Mouse (Mus musculus) MEL (cell line): ENCODE results near the gene Gm20388. TPM values are rescaled to one million over a fixed set of nuclear protein-coding genes. Genes with fewer than 3 reads are reported as not detected.

Source experiments
- DNase-seq: peaks from one replicate; pipeline ENCODE4 v3.0.0; 2011; ENCODE audit warnings: low read depth, low spot score
- H3K27ac ChIP-seq: 2 replicates; pipeline ENCODE4 v1.5.1; 2012; ENCODE audit warnings: low read depth, mild to moderate bottlenecking, control low read depth, low read length, moderate library complexity; ENCODE audit not compliant: control insufficient read depth
- H3K27me3 ChIP-seq, 2 experiments: fragments of 150-350 bp in 1 of 2; sonication (generic) in 1 of 2; 2 replicates each; pipeline ENCODE4 v1.6.1; 2012; ENCODE audit warnings: low read length in 2 of 2, mild to moderate bottlenecking in 2 of 2, improper control_type of control experiment in 1 of 2, moderate library complexity in 1 of 2; ENCODE audit not compliant: insufficient read depth in 2 of 2, control insufficient read depth in 1 of 2
- H3K36me3 ChIP-seq, 2 experiments: 2 replicates each; pipeline ENCODE4 v1.6.1; 2012 to 2014; ENCODE audit warnings: low read length in 2 of 2, improper control_type of control experiment in 1 of 2, inconsistent platforms in 1 of 2, mild to moderate bottlenecking in 1 of 2; ENCODE audit not compliant: insufficient read depth in 2 of 2, control insufficient read depth in 1 of 2
- H3K4me1 ChIP-seq, 2 experiments: fragments of 150-350 bp in 1 of 2; sonication (generic) in 1 of 2; 2 replicates each; pipeline ENCODE4 v1.6.1; 2012; ENCODE audit warnings: low read length in 2 of 2, improper control_type of control experiment in 1 of 2, mild to moderate bottlenecking in 1 of 2; ENCODE audit not compliant: insufficient read depth in 2 of 2, control insufficient read depth in 1 of 2
- H3K4me3 ChIP-seq, 2 experiments: fragments of 150-350 bp in 1 of 2; sonication (generic) in 1 of 2; 2 replicates each; pipeline ENCODE4 v1.5.1; 2012; ENCODE audit warnings: low read depth in 2 of 2, low read length in 2 of 2, mild to moderate bottlenecking in 2 of 2, moderate library complexity in 2 of 2, control low read depth in 1 of 2, improper control_type of control experiment in 1 of 2; ENCODE audit not compliant: control insufficient read depth in 1 of 2, insufficient read depth in 1 of 2
- H3K79me2 ChIP-seq: 2 replicates; pipeline ENCODE4 v1.6.1; 2012; ENCODE audit warnings: mild to moderate bottlenecking, low read length, moderate library complexity; ENCODE audit not compliant: control insufficient read depth, poor library complexity, insufficient read depth
- H3K9ac ChIP-seq: 2 replicates; pipeline ENCODE4 v1.6.1; 2012; ENCODE audit warnings: low read depth, mild to moderate bottlenecking, control low read depth, low read length, moderate library complexity; ENCODE audit not compliant: control insufficient read depth, poor library complexity, severe bottlenecking
- H3K9me3 ChIP-seq: fragments of 150-350 bp; sonication (generic); replicated peaks from 2 replicates; pipeline ENCODE4 v1.6.1; 2012; ENCODE audit warnings: mild to moderate bottlenecking, low read length, improper control_type of control experiment, moderate library complexity; ENCODE audit not compliant: insufficient read depth
- BHLHE40 ChIP-seq: IDR thresholded peaks from 2 replicates; pipeline ENCODE4 v1.6.1; 2012; ENCODE audit warnings: low read depth, mild to moderate bottlenecking, inconsistent platforms, low read length, improper control_type of control experiment, borderline replicate concordance
- CHD1 ChIP-seq: IDR thresholded peaks from 2 replicates; pipeline ENCODE4 v1.6.1; 2012; ENCODE audit warnings: low read depth, mild to moderate bottlenecking, inconsistent platforms, low read length, improper control_type of control experiment
- E2F4 ChIP-seq: IDR thresholded peaks from 2 replicates; pipeline ENCODE4 v1.6.1; 2011; ENCODE audit warnings: low read depth, low read length, improper control_type of control experiment, borderline replicate concordance
- ELF1 ChIP-seq: IDR thresholded peaks from 2 replicates; pipeline ENCODE4 v1.6.1; 2014; ENCODE audit warnings: low read depth, mild to moderate bottlenecking, inconsistent platforms, low read length, improper control_type of control experiment, moderate library complexity
- EP300 ChIP-seq, 2 experiments: IDR thresholded peaks; 2 replicates each; pipeline ENCODE4 v1.6.1; 2011; ENCODE audit warnings: improper control_type of control experiment in 2 of 2, low read length in 2 of 2, low read depth in 1 of 2, mild to moderate bottlenecking in 1 of 2
- GABPA ChIP-seq: IDR thresholded peaks from 2 replicates; pipeline ENCODE4 v1.6.1; 2012; ENCODE audit warnings: low read depth, mild to moderate bottlenecking, inconsistent platforms, low read length, improper control_type of control experiment, moderate library complexity
- GATA1 ChIP-seq: IDR thresholded peaks from 2 replicates; pipeline ENCODE4 v1.6.1; 2011; ENCODE audit warnings: low read depth, low read length, improper control_type of control experiment
- HCFC1 ChIP-seq: IDR thresholded peaks from 2 replicates; pipeline ENCODE4 v1.6.1; 2012; ENCODE audit warnings: low read depth, mild to moderate bottlenecking, inconsistent platforms, low read length, improper control_type of control experiment, moderate library complexity
- MAX ChIP-seq: IDR thresholded peaks from 2 replicates; pipeline ENCODE4 v1.6.1; 2011; ENCODE audit warnings: low read length, improper control_type of control experiment
- MXI1 ChIP-seq: IDR thresholded peaks from 2 replicates; pipeline ENCODE4 v1.6.1; 2011; ENCODE audit warnings: mild to moderate bottlenecking, low read depth, low read length, improper control_type of control experiment
- MYB ChIP-seq: IDR thresholded peaks from 2 replicates; pipeline ENCODE4 v1.6.1; 2011; ENCODE audit warnings: mild to moderate bottlenecking, low read depth, low read length, improper control_type of control experiment
- MYC ChIP-seq: IDR thresholded peaks from 2 replicates; pipeline ENCODE4 v1.6.1; 2011; ENCODE audit warnings: low read depth, mild to moderate bottlenecking, low read length, improper control_type of control experiment, moderate library complexity
- NELFE ChIP-seq: IDR thresholded peaks from 2 replicates; pipeline ENCODE4 v1.6.1; 2011; ENCODE audit warnings: low read depth, low read length, improper control_type of control experiment
- POLR2AphosphoS2 ChIP-seq: IDR thresholded peaks from 2 replicates; pipeline ENCODE4 v1.6.1; 2011; ENCODE audit warnings: low read length, improper control_type of control experiment
- POLR2AphosphoS5 ChIP-seq: IDR thresholded peaks from 2 replicates; pipeline ENCODE4 v1.6.1; 2012; ENCODE audit warnings: low read depth, borderline replicate concordance, mild to moderate bottlenecking, inconsistent platforms, low read length, moderate library complexity, mixed read lengths
- RAD21 ChIP-seq: IDR thresholded peaks from 2 replicates; pipeline ENCODE4 v1.6.1; 2011; ENCODE audit warnings: mild to moderate bottlenecking, low read depth, low read length, improper control_type of control experiment
- SMC3 ChIP-seq: IDR thresholded peaks from 2 replicates; pipeline ENCODE4 v1.6.1; 2011; ENCODE audit warnings: low read depth, low read length, improper control_type of control experiment
- TAL1 ChIP-seq: IDR thresholded peaks from 2 replicates; pipeline ENCODE4 v1.6.1; 2012; ENCODE audit warnings: mild to moderate bottlenecking, inconsistent platforms, low read length, moderate library complexity, mixed read lengths
- TBP ChIP-seq: IDR thresholded peaks from 2 replicates; pipeline ENCODE4 v1.8.0; 2011; ENCODE audit warnings: low read depth, low read length, improper control_type of control experiment
- TCF12 ChIP-seq: IDR thresholded peaks from 2 replicates; pipeline ENCODE4 v1.6.1; 2014; ENCODE audit warnings: low read depth, mild to moderate bottlenecking, inconsistent platforms, low read length, improper control_type of control experiment, moderate library complexity
- UBTF ChIP-seq: IDR thresholded peaks from 2 replicates; pipeline ENCODE4 v1.6.1; 2012; ENCODE audit warnings: low read depth, mild to moderate bottlenecking, inconsistent platforms, low read length, improper control_type of control experiment, moderate library complexity, borderline replicate concordance; ENCODE audit not compliant: insufficient read depth
- ZC3H11A ChIP-seq: IDR thresholded peaks from 2 replicates; pipeline ENCODE4 v1.6.1; 2012; ENCODE audit warnings: low read depth, mild to moderate bottlenecking, inconsistent platforms, low read length, improper control_type of control experiment
- ZKSCAN1 ChIP-seq: IDR thresholded peaks from 2 replicates; pipeline ENCODE4 v1.6.1; 2012; ENCODE audit warnings: low read depth, mild to moderate bottlenecking, inconsistent platforms, low read length, improper control_type of control experiment, moderate library complexity
- ZNF384 ChIP-seq: IDR thresholded peaks from 2 replicates; pipeline ENCODE4 v1.6.1; 2012; ENCODE audit warnings: low read depth, mild to moderate bottlenecking, inconsistent platforms, low read length, improper control_type of control experiment
- polyA plus RNA-seq, 2 experiments: library from polyadenylated mRNA; stranded (reverse) in 1 of 2; unstranded in 1 of 2; fragments of >175 nt in 1 of 2; fragments of >200 nt in 1 of 2; gene quantifications; 2 replicates each; pipeline versions ENCODE4 v1.2.1 to v1.2.4; 2012; ENCODE audit warnings: low replicate concordance in 2 of 2, low read depth in 1 of 2; ENCODE audit not compliant: insufficient read length in 2 of 2, insufficient read depth in 1 of 2, missing spikeins in 1 of 2
- total RNA-seq: library from RNA; depleted of rRNA; stranded (reverse); fragments of 300-350 nt; gene quantifications from 2 replicates; pipeline ENCODE4 v1.2.3, GENCODE M21; 2012

Gene Gm20388
- total and polyA plus RNA-seq, 3 experiments: 11.1 to 17.8 TPM; not detected in 1

DNA sequence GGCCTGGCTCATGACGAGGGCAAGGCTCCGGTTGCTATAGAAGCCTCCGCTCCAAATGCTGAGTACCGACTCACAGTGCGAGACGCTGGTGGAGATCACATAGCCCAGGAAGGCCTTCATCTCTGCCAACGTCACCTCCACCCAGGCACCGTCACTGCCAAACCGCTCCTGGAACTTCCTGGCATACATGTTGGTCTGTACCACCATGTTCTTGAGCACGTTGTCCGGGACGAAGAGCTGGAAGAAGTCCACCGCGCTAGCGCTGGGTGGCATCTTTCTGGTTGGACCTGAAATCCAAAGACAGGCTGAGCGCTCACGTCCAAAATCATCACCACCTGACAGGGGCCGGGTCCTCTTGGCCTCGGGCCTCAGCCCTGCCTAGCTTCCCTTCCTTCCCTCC is 4473.7 kb downstream of the Gm20388 start:
- H3K9ac ChIP-seq: no peak overlapping the region
- no peak for DNase-seq
- H3K27me3 ChIP-seq: no peaks in the 10 kb centered on the region
- no peaks in the 10 kb centered on the region for H3K9me3 ChIP-seq
- H3K27ac ChIP-seq: no peak overlapping the region
- TF ChIP-seq GATA1 (no peak), E2F4 (no peak), TBP (no peak), ZKSCAN1 (no peak), UBTF (no peak), RAD21 (no peak), POLR2AphosphoS2 (no peak), NELFE (no peak)
- H3K4me1 ChIP-seq: no peaks in the 10 kb centered on the region
- H3K4me3 ChIP-seq: no peak overlapping the region
- no peaks in the 10 kb centered on the region for H3K36me3 ChIP-seq
- no peaks in the 10 kb centered on the region for H3K79me2 ChIP-seq

DNA sequence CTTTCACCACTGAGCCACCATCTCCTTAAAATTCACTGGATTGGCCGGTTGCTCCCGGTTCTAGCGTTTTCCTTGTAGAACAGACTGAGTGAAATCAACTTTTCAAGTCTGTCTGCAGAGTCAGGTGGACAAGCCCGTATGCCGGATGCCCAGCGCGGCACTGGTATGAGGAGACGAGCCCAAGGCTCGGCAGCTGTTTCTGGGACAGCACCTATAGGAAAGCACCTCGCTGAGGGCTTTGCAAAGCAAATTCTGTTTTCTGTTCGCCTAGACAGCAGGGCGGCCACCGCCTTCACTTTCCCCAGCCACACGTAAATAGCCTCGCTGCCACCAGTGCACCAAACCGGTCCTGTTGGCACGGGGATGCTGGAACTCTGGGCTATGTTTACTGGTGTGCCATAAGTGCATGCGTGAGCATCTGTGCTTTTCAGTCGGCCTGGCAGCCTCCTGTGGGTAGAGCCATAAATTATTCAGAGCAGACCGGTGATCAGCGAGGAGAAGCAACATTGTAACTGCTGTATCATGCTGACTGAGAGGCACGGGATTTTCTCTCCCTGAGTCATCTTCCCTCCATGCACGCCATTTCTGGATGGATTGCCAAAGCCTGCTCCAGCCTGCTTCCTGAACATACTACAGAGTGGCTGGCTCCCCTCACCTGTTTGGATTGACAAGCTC is 4475.7 kb downstream of the Gm20388 start:
- H3K79me2 ChIP-seq: no peaks in the 10 kb centered on the region
- no peaks in the 10 kb centered on the region for H3K9me3 ChIP-seq
- H3K27me3 ChIP-seq: no peaks in the 10 kb centered on the region
- no peak overlapping the region for H3K27ac ChIP-seq
- no peaks in the 10 kb centered on the region for H3K4me1 ChIP-seq
- H3K9ac ChIP-seq: no peak overlapping the region
- DNase-seq: no peak
- H3K36me3 ChIP-seq: no peaks in the 10 kb centered on the region
- TF ChIP-seq E2F4 (no peak), TCF12 (no peak), ZC3H11A (no peak), MYB (no peak), GABPA (no peak), CHD1 (no peak), EP300 (IDR thresholded peaks at IDR 0.05; ENCODE audit: low read depth in 1 of 2, low read length in 2 of 2) (no peak), MXI1 (no peak)
- no peak overlapping the region for H3K4me3 ChIP-seq

DNA sequence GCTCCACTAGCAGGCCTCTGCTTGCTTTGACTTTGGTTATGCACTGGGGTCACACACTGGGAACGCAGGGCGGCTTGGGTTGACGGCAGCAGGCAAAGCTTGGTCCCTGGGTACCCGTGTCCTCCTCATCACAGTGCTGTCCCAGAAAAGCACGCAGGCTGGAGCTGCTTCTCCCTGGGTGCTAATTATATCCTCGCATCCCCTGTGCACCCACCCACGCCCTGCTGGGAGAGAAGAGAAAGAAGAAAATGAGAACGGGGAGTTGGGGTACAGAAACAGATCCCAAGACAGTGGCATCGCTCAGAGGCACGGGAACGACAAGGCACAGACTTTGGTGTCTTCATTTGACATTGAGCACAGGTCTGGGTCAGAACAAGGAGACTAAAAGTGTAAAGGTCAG is 4478.9 kb downstream of the Gm20388 start:
- Histone ChIP-seq H3K27ac (no peak overlapping the region), H3K4me3 (no peak overlapping the region), H3K4me1 (no peaks in the 10 kb centered on the region), H3K79me2 (no peaks in the 10 kb centered on the region), H3K9ac (no peak overlapping the region), H3K9me3 (no peaks in the 10 kb centered on the region), H3K36me3 (no peaks in the 10 kb centered on the region), H3K27me3 (no peaks in the 10 kb centered on the region)
- DNase-seq: no peak
- TF ChIP-seq MYB (no peak), MYC (no peak), GABPA (no peak), UBTF (no peak), ZNF384 (no peak), MXI1 (no peak), CHD1 (no peak), NELFE (no peak), MAX (no peak), TAL1 (no peak), ELF1 (no peak), POLR2AphosphoS5 (no peak), HCFC1 (no peak), BHLHE40 (no peak), SMC3 (no peak)
